Mouse (Mus musculus) Patski (cell line): ENCODE measurements at regions not wholly inside any gene's neighbourhood (a gene's known extent, or its start where the extent isn't known, plus 50 kb on each side); places are given as distances from the start of the nearest gene placed in this dataset.

Experiments used
- ATAC-seq: fragments of 100-300 bp; one replicate; pipeline ENCODE4 v1.8.0; 2021
- CTCF ChIA-PET: fragments of 350-600 bp; sonication (Branson Sonifier 250); formaldehyde crosslinking; loops from one replicate; lab custom pipeline; 2022; ENCODE audit warnings: inconsistent platforms; lab: Charles Lee
- POLR2A ChIA-PET: fragments of 350-600 bp; sonication (Branson Sonifier 250); formaldehyde crosslinking; loops from one replicate; lab custom pipeline; 2022; ENCODE audit warnings: antibody characterized with exemption, inconsistent platforms; lab: Charles Lee
- DNase-seq: peaks from one replicate; pipeline ENCODE4 v3.0.0-alpha.2; 2011; ENCODE audit warnings: low read depth, low spot score
- H3K27me3 ChIP-seq: fragments of 371-371 bp; one replicate; pipeline ENCODE4 v1.5.1; 2021
- CTCF ChIP-seq: fragments of 100-300 bp; IDR thresholded peaks from one replicate; pipeline ENCODE4 v1.5.1; 2021
- in situ Hi-C: fragments of 300-500 bp; cut with MboI; formaldehyde crosslinking; loops from 3 replicates; pipeline ENCODE4 v1.11.1; 2018; ENCODE audit warnings: low pct_unique_long_range_greater_than_20kb, mixed read lengths

DNA sequence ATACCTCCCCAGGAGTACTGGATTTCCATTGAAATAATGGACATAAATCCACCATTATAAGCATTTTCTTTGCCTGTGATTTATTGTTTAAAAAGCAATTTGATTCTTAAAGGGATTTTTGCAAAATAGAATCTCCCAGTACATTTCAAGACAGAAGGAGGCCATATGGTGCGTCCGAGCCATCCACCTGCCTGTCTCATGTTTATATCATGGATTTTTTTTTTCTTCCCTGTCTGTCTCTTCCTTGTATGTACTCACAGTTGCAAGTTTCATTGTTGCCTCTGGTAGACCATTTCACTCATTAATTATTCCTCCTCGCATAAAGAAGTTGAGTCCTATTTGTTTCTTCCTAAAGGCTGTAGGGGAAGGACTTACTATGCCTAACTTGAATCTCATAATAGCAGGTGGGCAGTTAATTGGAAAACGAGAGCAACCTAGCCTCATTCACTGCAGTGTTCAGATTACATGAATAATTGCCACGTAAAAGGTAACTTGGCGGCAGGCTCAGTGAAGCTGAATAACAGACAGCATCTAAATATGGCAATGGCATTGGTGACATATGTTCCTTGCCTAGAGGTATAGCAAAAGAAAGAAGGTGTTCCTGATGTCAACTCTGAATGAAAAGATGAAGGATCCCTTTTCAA lies 421.5 kb upstream of the Nrp1 start:
- POLR2A ChIA-PET, result interaction anchor here (0.6 kb wide), 1 partner anchor 221 kb away, joined by 4 read pairs; no protein-coding TSS in a partner anchor
- CTCF ChIA-PET, result interaction anchor here (1.1 kb wide), 1 partner anchor 14 kb away, joined by 3 read pairs; no protein-coding TSS in a partner anchor
- ATAC-seq (no peak), DNase-seq (no peak)
- H3K27me3 ChIP-seq, result no peaks in the 10 kb centered on the region
- in situ Hi-C loops, result no loop called here
- TF ChIP-seq CTCF, result no peak

DNA sequence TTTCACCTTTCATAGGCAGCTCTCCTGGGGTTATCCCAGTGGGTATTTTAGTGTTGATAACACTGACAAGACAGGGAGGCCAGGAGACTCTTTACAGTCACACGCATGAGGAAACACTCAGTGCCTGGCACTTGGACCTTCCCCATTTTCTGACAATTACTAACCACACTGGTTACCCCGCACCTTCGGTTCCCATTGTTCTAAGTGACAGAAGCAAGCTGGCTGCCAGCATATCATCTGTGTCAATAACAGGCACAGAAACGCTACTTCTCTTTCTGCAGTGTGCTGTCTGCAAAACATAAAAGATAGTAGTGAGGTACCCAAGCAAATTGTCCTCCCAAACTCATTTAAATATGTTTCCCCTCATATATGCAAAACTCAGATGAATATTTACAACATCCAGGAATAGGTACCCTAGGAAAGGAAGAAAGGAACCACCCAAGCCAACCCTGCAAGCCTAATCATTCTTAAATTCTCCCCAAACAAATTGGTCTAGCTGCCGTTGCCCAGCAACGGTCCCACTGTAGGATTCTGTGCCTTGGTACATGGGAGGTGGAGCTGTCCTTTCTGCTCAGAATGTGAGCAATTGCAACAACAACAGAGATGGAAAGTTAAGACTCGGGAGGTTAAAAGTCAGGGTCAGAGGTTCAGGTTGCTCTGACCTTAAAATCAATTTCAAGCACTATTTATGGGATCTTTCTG lies 419.0 kb upstream of the Nrp1 start:
- CTCF ChIA-PET, result no interaction called here
- ATAC-seq, result no peak
- H3K27me3 ChIP-seq, result no peaks in the 10 kb centered on the region
- in situ Hi-C loops, result no loop called here
- no peak for TF ChIP-seq CTCF
- DNase-seq, result no peak
- POLR2A ChIA-PET, result no interaction called here

DNA sequence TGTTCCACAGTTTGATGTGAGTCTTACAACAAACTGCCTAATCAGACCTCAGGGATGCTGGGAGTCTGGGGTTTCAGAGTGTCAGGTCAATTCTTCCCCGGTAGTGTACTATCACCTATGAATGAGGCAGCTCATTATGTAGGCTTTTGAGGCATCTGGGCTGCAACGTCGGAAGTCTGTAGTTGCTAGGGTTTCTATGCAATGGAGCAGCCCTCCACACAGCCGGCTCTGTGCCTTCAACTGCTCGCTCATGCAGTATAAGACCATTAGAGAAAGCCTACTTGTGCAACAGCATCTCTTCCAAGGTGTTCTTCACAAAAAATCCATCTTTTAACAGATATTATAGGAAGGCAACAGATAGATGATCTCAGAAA lies 418.4 kb upstream of the Nrp1 start:
- ATAC-seq (no peak), DNase-seq (no peak)
- TF ChIP-seq CTCF, result no peak
- in situ Hi-C loops, result no loop called here
- H3K27me3 ChIP-seq, result no peaks in the 10 kb centered on the region
- ChIA-PET CTCF (no interaction called here), POLR2A (no interaction called here)

DNA sequence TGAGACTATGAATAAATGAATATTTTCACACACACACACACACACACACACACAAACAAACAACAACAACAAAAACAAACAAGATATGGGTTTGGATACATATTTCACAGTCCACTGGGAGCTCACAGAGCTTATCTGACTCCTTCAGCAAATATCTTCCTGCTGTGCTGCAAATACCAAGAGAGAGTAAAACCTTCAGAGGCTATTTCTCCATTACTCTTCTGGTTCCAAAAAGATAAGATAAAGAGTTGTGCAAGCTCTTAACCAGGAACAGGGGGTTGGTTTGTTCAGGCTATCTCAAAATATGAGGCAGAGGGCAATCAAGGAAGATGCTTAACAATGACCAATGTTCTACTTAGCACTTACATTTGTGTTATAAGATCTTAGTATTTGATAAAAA lies 416.1 kb upstream of the Nrp1 start:
- in situ Hi-C loops, result no loop called here
- H3K27me3 ChIP-seq, result no peaks in the 10 kb centered on the region
- POLR2A ChIA-PET, result no interaction called here
- ATAC-seq (no peak), DNase-seq (no peak)
- no peak for TF ChIP-seq CTCF
- CTCF ChIA-PET, result no interaction called here

DNA sequence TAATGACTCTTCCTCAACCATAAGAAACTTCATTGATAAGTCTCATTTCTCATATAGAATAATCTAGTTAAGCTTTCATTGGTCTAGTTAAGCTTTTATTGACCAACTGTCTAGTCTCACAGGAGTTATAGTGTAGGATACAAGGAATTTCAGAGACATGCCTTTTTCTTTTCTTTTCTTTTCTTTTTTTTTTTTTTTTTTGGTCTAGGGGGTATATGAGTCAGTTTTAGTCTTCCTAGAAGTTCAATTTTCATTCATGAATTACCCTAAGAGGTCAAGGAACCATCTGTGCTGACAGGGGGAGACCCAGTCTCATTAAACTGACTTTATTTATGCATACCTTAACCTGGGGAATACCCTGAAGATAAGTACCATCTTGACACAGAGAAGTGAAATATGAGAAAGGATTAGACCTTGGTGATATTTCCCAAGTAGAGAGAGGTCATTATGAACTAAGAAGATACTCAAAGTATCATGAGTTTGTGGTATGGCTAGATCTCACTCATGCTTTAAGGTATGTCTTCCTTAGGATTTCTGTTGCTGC lies 413.4 kb upstream of the Nrp1 start:
- DNase-seq (no peak), ATAC-seq (no peak)
- no peaks in the 10 kb centered on the region for H3K27me3 ChIP-seq
- ChIA-PET POLR2A (interaction anchor here (0.7 kb wide), 1 partner anchor 23 kb away, joined by 6 read pairs; no protein-coding TSS in a partner anchor), CTCF (no interaction called here)
- TF ChIP-seq CTCF, result no peak
- in situ Hi-C loops, result no loop called here

DNA sequence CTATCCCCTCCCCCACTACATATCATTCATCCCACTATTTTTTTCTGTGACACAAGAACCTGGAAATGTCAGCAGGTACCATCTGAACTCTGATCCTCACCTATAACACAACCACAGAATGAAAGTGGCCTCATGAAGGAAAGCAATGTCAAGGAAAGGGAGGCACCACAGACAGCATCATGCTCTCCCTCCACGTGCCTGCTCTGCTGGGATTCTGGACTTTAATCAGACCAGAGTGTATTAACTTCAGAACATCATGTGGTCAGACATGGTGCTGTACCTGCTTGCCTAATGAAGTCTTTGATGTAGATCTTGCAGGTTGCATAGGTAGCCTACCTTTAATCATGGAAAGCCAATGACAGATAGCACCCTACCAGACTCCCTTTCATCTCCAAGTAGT lies 400.8 kb upstream of the Nrp1 start:
- ChIA-PET CTCF (no interaction called here), POLR2A (no interaction called here)
- no peak for TF ChIP-seq CTCF
- no peak for DNase-seq
- ATAC-seq, result no peak
- H3K27me3 ChIP-seq, result no peaks in the 10 kb centered on the region
- in situ Hi-C loops, result no loop called here

DNA sequence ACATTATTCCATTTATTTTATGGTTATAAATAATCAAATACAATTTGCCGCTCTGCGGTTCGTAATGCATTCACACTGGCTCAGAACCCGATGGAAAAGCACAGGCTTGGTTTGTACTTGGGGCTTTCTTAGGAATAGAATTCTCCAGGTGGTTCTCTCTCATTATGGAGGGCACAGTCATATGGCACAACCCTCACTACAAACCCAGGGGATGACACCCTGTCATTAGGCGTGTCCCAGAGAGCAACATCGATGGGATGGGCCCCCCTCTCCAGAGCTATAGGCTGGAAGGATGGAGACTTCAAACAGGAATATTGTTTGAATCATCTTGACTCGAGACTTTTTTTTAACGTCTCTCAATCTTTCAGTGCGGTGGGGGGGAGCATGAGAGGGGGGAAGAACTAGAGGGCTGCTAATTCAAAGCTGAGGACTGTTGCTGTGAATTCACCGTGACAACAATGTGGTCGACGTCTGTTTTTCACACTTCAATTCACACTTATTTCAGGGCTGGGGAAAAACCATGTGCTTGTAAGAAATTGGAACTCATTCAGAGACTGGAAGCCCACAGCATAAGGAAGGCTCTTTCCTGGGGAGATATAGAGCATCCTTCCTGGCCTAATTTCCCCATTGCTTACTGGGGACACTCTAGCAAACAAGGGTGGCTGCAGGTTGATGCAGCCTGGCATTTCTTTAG lies 399.9 kb upstream of the Nrp1 start:
- POLR2A ChIA-PET, result interaction anchor here (0.6 kb wide), 1 partner anchor 67 kb away, joined by 6 read pairs; no protein-coding TSS in a partner anchor
- H3K27me3 ChIP-seq, result no peaks in the 10 kb centered on the region
- in situ Hi-C loops, result no loop called here
- no peak for DNase-seq
- CTCF ChIA-PET, result no interaction called here
- no peak for ATAC-seq
- TF ChIP-seq CTCF, result no peak

DNA sequence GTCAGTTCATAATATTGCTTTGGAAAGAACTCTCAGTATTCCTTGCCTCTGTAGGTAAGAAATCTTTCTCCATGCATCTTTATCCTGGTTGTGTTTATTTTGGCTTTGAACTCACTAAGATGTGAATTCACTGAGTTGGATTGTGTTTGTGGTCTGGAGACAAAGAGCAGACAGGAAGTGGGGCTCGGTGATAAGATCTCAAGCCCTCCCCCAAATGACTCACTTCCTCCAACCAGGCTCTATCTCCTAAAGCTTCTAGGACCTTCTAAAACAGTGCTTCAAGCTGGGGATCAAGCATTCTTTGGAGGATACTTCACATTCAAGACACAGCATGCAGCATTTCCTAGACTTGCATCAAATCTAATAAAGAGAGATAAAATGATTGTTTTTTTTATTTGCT lies 395.5 kb upstream of the Nrp1 start:
- POLR2A ChIA-PET, result no interaction called here

DNA sequence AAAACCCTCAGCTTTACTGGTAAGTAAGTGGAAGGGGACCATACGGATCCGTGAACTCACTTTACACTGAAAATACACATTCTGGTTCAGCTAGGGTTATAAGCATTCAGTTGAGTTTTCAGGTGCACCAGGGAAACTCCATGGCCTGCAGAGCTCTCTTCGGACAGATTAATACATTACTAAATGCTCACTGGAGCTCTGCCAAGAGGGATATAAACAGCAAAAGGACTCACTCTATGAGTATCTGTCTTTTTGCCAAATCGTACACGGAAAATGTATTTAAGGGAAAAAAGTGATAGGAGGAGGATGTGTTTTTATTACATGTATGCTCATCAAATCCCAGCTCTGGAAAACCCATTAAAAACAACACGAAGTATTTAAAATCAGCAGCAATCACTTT lies 394.8 kb upstream of the Nrp1 start:
- DNase-seq (peak; percentile 50), ATAC-seq (no peak)
- ChIA-PET POLR2A (no interaction called here), CTCF (no interaction called here)
- TF ChIP-seq CTCF, result no peak
- H3K27me3 ChIP-seq, result no peaks in the 10 kb centered on the region
- in situ Hi-C loops, result loop anchor here (10.0 kb wide), 1 partner anchor 401 kb away; no protein-coding TSS in a partner anchor

More for the DNA sequence above, 395.5 kb upstream of the Nrp1 start:
- ATAC-seq, result no peak
- CTCF ChIA-PET, result no interaction called here
- H3K27me3 ChIP-seq, result no peaks in the 10 kb centered on the region
- in situ Hi-C loops, result loop anchor here (10.0 kb wide), 1 partner anchor 402 kb away; no protein-coding TSS in a partner anchor
- no peak for TF ChIP-seq CTCF
- DNase-seq, result peak; percentile 33

DNA sequence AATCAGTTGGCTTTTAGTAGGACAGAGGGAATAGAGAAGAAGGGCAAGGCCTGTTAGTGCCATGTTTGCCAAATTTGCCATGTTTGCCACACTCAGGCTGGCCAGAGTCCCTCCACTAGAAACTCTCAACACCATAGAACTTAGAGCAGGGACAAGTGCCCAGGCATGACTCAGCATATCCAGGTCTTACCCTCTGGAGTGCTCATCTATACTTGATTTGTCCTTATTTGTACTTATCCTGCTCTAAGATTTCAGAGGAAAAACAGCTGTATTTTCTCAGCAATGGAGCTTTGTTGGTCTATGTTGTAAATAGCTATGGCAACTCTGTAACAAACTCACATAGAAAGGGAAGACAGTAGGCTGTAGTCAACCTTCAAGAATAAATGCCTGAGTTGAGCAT lies 393.6 kb upstream of the Nrp1 start:
- no peak for ATAC-seq
- CTCF ChIA-PET, result no interaction called here
- POLR2A ChIA-PET, result interaction anchor here (0.9 kb wide), 1 partner anchor 12 kb away, joined by 3 read pairs; no protein-coding TSS in a partner anchor

More for the DNA sequence above, 393.6 kb upstream of the Nrp1 start:
- TF ChIP-seq CTCF, result no peak
- no peaks in the 10 kb centered on the region for H3K27me3 ChIP-seq
- in situ Hi-C loops, result loop anchor here (10.0 kb wide), 1 partner anchor 400 kb away; no protein-coding TSS in a partner anchor
- DNase-seq, result no peak
